Mouse (Mus musculus) testis, adult 10 weeks (tissue): Measurements from ENCODE around the gene Crip1. TPM values are rescaled to one million over a fixed set of nuclear protein-coding genes. Genes with fewer than 3 reads are reported as not detected.

Experiments used
- polyA plus RNA-seq: library from polyadenylated mRNA; stranded (reverse); fragments of 350-450 nt; fragmentation: Illumina TruSeq; extraction: RNeasy Lipid Tissue Mini Kit (QIAGEN cat#74804); gene quantifications from one replicate; pipeline ENCODE4 v1.2.3, GENCODE M21; 2014; ENCODE audit warnings: low read depth, low replicate concordance

Gene Crip1
- not detected for polyA plus RNA-seq

GRCm38 (mm10) chr12:113146112-113147057 lies at the start of gene Crip1:
TSS of gene Crip1 (plus strand) at chr12:113146316.

GRCm38 (mm10) chr12:113097749-113098281 lies 48.3 kb upstream of the Crip1 start, which contains the start of gene Mta1:
TSS of gene Mta1 (plus strand) at chr12:113098278.

GRCm38 (mm10) chr12:113139908-113140615 lies 6.1 kb upstream of the Crip1 start, which contains the start of gene Crip2:
TSS of gene Crip2 (plus strand) at chr12:113140236.

GRCm38 (mm10) chr12:113155887-113156539 lies 9.9 kb downstream of the Crip1 start, which contains the start of gene Tedc1:
TSS of gene Tedc1 (plus strand) at chr12:113156421.

GRCm38 (mm10) chr12:113185442-113186291 lies 39.6 kb downstream of the Crip1 start, which contains the start of gene Tmem121:
TSS of gene Tmem121 (plus strand) at chr12:113185930.

Other genes with a start within 250 kb of the Crip1 start
- gene Jag2, start 216.5 kb upstream of the Crip1 start, polyA plus RNA-seq, result 0.10 TPM
- not detected for gene Nudt14, start 204.2 kb upstream of the Crip1 start, polyA plus RNA-seq
- gene Btbd6, start 169.8 kb upstream of the Crip1 start, polyA plus RNA-seq, result 0.48 TPM
- 31.4 TPM for gene Brf1, start 145.6 kb upstream of the Crip1 start, polyA plus RNA-seq
- gene Pacs2, start 131.8 kb upstream of the Crip1 start, polyA plus RNA-seq, result 12.8 TPM
- gene Tex22, start 71.8 kb upstream of the Crip1 start, polyA plus RNA-seq, result 8.6 TPM
- 17.4 TPM for gene Mta1, start 48.0 kb upstream of the Crip1 start, polyA plus RNA-seq
- gene Crip2, start 6.1 kb upstream of the Crip1 start, polyA plus RNA-seq, result 0.57 TPM
- 1.5 TPM for gene Tedc1, start 10.1 kb downstream of the Crip1 start, polyA plus RNA-seq
- not detected for gene Tmem121, start 39.6 kb downstream of the Crip1 start, polyA plus RNA-seq